Mouse (Mus musculus): ENCODE measurements around the gene Atf7ip.
"Not testable (repeated sequence)": the region's sequence is repeated elsewhere in the genome, so short reads cannot be mapped to it uniquely, and the experiment has no call there.

Atf7ip gene

GRCm38 (mm10) chr6:136505867-136506266 is at the start of gene Atf7ip:
Gene Atf7ip (plus strand): TSS chr6:136506167.
- not testable (repeated sequence) for DNase-seq

- no peak for DNase-seq
Observed at GRCm38 (mm10) chr6:136456302-136456701, 49.7 kb upstream of the Atf7ip start.

DNA sequence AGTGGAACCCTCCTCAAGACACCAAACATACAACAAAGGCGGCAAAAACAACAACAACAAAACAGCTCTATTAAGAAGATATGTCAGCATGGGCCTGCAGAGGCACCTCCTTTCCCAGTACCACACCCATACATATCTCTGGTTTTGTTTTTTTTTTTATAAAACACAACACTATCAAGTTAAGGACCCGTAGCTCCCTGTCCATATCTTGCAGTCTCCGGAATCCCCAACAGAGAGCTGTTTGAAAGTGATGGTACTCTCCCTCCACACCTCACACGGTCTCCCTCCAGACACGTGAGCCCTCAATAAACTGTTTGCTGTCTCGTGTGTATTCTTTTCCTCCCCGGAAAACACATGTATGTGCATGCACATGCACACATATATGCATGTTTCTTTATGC is 46.8 kb upstream of the Atf7ip start:
- DNase-seq, result no peak

DNA sequence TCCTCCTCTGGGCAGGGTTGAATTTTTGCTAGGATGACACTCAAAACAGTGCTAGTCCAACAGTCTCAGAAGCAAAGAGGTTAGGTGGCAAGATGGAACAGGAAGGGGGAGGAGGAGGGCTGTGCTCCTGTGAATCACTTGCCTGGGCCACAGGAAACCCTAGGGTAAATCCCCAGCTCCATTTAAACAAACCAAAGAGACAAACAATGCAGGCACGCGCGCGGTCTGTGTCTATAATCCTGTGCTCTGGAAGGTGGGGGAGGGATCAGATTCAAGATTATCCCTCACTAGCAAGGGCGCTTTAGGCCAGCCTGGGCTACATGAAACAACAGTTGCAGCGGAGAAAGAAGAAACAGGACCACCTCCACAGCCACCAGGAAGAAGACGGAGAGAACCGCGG is 42.5 kb upstream of the Atf7ip start:
- DNase-seq, result no peak

GRCm38 (mm10) chr6:136464121-136464621 is 41.8 kb upstream of the Atf7ip start:
- no peak for DNase-seq

GRCm38 (mm10) chr6:136465021-136465420 is 40.9 kb upstream of the Atf7ip start:
- DNase-seq, result no peak

DNA sequence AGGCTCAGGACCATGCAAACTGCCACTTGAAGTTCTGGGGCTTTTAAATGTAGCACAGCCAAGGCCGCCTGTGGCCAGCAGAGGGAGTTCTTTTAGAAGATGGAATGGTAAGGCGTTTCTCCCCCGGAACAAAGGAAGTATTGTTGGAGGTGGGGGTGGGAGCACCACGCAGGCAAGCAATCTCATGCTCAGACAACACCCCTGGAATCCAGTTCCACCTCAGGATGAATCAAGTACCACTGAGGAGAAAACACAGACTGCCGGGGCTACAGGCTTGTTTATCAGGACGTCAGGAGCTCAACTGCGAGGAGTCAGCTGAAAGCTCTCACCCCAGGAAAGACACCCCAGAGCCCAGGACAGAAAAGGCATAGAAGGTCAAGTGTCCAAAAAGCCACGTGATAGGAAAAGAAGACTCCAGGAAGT is 40.0 kb upstream of the Atf7ip start:
- DNase-seq, result peak; percentile 59

DNA sequence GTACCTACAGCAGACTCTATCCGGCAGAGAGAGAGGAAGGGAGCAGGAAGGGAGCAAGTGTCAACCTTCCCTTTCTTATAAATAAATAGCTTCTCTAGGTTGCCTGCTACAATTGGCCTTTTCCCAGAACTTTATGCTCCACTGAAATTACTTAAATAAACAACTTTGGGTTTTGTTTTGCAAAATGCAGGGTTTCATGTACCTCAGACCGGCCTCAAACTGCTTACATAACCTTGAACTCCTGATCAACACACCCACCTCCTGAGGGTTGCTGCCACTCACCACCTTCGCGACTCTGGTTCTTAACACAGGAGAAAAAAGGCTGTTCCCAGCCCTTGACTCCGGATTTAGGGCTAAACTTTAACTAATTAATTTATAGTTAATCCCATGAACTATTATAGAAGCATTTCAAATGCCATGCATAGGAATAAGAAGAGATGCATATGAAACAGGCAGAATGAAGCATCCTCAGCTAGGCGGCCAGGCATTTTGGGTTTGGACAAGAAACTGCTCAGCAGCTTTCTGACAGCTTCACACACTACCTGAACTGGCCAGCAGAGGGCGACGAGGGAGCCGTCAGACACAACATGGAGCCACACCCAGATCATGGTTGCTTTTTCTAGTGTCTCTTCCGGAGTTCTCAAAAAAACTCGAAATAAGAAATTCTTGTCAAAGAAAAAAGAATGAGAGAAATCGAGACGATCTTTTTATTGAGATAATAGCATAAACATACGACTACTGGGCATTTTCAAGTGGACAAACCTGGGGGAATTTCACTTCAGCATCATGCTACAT is 38.8 kb upstream of the Atf7ip start:
- peak; percentile 78 for DNase-seq

DNA sequence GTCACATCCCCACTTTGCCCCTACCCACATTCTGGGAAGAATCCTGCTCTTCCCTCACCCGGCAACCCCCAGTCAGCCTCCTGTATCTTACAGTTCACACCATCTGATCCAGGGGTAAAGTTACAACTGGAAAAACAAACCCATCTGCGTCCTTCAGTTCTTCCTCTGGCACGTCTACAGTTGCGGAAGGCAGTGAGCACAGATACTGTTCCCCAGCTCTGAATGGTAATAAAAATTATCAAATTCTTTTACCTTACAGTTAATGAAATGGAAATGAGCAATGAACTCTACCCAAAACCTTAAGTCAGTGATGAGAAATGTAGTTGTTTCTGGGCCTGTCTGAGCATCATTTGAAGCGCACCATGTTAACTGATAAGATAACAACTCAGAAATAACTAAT is 38.1 kb upstream of the Atf7ip start:
- DNase-seq, result no peak

GRCm38 (mm10) chr6:136468401-136468912 is 37.5 kb upstream of the Atf7ip start:
- peak; percentile 92 for DNase-seq

- DNase-seq, result peak; percentile 51
Observed at GRCm38 (mm10) chr6:136468974-136469792, 36.8 kb upstream of the Atf7ip start.

DNA sequence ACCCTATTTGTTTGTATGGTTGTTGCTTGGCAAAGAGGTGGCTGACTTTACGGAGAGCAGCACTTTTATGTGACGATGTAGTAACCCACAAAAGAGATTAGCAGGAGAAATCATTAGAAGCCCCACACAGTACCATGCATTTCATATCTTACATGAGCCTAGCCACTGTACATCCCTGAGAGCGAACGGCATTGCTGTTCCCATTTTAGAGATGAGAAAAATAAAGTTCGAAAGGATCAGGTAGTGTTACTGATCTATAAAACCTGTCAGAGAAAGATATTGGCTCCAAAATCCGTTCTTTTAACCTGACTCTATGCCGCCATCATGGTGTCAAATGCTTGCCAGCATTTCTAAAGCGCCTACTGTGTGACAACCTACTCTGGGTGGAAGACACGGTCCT is 36.2 kb upstream of the Atf7ip start:
- DNase-seq, result no peak

- DNase-seq, result peak; percentile 89
Observed at GRCm38 (mm10) chr6:136470321-136471230, 35.4 kb upstream of the Atf7ip start.

DNA sequence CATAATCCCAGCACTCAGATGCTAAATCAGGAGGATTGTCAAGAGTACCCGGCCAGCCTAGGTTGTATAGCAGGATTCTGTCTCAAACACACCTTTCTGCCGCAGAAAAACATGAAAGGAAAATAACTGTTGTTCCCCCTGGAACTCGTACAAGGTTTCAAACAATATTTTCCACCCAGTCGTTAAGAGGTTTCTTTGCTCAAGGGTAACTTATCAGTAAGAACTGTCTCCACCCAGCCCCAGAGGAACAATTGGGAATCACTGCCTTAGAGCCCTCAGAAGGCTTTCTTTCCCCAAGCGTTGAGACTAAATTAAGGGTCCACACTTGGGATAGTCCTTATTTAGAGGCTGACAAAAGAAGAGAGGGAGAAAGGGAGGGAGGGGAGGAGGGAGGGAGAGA is 34.4 kb upstream of the Atf7ip start:
- no peak for DNase-seq

DNA sequence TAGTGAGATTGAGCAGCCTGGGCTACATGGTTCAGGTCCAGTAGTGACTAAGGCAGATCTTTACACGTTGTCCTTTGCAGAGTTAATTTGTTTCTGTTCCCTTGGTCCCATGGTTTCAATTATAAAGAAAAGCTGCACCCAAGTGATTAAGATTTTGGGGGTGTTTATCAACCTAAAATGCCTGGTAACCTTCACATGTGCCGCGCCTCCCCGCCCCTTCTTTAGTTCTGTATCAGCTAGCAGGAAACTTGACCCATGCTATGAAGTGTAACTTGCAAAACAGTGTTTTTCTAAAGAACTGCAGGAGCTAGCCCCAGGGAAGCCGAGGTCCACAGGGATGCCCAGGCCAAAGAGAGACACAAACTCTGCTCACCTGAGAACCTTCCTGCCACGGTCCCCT is 33.2 kb upstream of the Atf7ip start:
- DNase-seq, result no peak

DNA sequence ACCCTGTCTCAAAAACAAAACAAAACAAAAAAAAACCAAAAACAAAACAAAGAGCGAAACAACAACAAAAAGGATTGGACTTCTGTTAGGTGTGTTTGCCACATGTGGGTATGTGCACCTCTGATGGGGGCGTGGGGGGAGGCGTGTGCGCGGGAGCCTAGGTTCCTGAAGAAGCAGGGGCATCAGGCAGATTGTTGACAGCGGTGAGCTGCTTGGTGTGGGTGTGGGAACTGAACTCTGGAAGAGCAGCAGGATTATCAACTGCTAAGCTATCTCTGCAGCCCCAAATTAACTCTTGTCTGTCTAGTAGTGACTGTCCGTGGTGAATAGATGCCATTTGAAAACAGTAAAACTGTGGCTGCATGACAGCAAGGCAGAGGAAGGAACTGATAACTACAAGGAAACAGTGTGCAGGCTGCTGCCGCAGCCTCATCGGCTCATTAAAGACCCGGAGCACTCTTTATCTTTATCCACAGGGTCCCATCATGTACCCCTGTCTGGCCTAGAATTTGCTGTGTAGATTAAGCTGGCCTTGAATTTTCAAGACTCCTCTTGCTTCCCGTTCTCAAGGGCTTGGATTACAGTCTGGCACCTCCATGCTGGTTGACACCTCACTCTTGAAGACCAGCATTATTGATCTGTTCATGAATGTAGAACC is 32.4 kb upstream of the Atf7ip start:
- DNase-seq, result no peak

- DNase-seq, result no peak
Observed at GRCm38 (mm10) chr6:136475171-136475860, 30.7 kb upstream of the Atf7ip start.

DNA sequence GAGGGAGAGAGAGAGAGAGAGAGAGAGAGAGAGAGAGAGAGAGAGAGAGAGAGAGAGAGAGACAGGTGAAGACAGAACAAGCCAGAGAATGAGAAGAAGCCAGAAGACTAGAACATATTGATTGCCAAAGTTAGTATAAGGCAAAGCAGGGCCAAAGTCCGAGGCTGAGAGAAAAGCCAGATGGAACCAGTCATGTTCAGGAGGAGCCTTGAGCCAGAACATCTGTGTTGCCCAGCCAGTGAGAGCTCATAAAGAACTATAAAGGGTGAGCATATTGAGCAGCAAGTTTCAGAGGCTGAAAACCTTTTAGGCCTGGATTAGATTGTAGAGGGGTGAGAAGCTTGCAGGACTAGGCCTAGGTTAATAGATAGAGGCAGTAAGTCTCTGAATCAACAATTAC is 28.1 kb upstream of the Atf7ip start:
- DNase-seq, result no peak

- no peak for DNase-seq
Observed at GRCm38 (mm10) chr6:136483531-136483930, 22.4 kb upstream of the Atf7ip start.

GRCm38 (mm10) chr6:136484093-136484492 is 21.9 kb upstream of the Atf7ip start:
- no peak for DNase-seq

GRCm38 (mm10) chr6:136486166-136486565 is 19.8 kb upstream of the Atf7ip start:
- DNase-seq, result no peak
